Mouse (Mus musculus): Measurements from ENCODE around the gene Lce1a2. TPM values are rescaled to one million over a fixed set of nuclear protein-coding genes. Genes with fewer than 3 reads are reported as not detected.
"Not testable (repeated sequence)": the region's sequence is repeated elsewhere in the genome, so short reads cannot be mapped to it uniquely, and the experiment has no call there.

Gene Lce1a2
- polyA plus RNA-seq (2012; rRNA removed): not detected in 2 replicates

- no peak for TF ChIP-seq POLR2A (IDR thresholded peaks at IDR 0.05; ENCODE audit: low read depth, low read length)
- no peak for TF ChIP-seq CTCF (conservative IDR thresholded peaks at IDR 0.05; ENCODE audit: insufficient read depth, insufficient read length, low read depth, low read length)
- no peak for DNase-seq
- Histone ChIP-seq H3K36me3 (ENCODE audit: control insufficient read depth, insufficient read depth, low read length) (no peaks in the 10 kb centered on the region), H3K27ac (ENCODE audit: insufficient read depth, low read depth, low read length) (no peak within 1 kb of the TSS), H3K4me3 (ENCODE audit: insufficient read depth, low read depth, low read length) (no peak within 1 kb of the TSS), H3K4me1 (ENCODE audit: control insufficient read depth, insufficient read depth, low read length) (no peaks in the 10 kb centered on the region), H3K27me3 (replicated peaks; ENCODE audit: control insufficient read depth, insufficient read depth, low read length) (no peaks in the 10 kb centered on the region)
These were observed at the start of gene Lce1a2 for GRCm38 (mm10) chr3:92670215-92670614. TSS of gene Lce1a2 (minus strand) at chr3:92670315.

GRCm38 (mm10) chr3:92715122-92715521 lies 45.0 kb upstream of the Lce1a2 start:
- peak; percentile 0 for DNase-seq
- no peaks in the 10 kb centered on the region for H3K36me3 ChIP-seq (ENCODE audit: control insufficient read depth, insufficient read depth, low read length)
- H3K4me3 ChIP-seq (ENCODE audit: insufficient read depth, low read depth, low read length): no peak overlapping the region
- no peak for TF ChIP-seq POLR2A (IDR thresholded peaks at IDR 0.05; ENCODE audit: low read depth, low read length)
- TF ChIP-seq CTCF (conservative IDR thresholded peaks at IDR 0.05; ENCODE audit: insufficient read depth, insufficient read length, low read depth, low read length): no peak
- no peaks in the 10 kb centered on the region for H3K4me1 ChIP-seq (ENCODE audit: control insufficient read depth, insufficient read depth, low read length)
- no peaks in the 10 kb centered on the region for H3K27me3 ChIP-seq (replicated peaks; ENCODE audit: control insufficient read depth, insufficient read depth, low read length)
- H3K27ac ChIP-seq (ENCODE audit: insufficient read depth, low read depth, low read length): no peak overlapping the region

DNA sequence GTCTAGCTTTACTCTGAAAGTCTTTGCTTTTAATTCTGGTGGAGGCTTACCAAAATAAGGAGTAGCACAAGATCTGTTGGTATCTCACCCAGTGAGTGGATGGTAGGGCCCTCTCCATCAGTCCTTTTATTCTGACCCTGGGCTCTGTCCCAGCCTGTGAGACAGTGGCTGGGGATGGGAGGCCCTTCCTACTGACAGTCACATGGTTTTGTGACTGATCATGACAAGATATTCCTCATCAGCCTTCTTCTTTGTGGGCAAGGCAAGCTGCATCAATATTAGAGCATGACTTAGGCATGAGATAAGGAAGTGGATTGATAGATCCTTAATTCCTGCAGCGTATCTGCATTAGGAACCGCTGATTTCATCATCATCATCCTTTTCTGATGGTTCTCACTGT lies 38.9 kb upstream of the Lce1a2 start, which contains the start of gene Lce1e:
Gene Lce1e, minus strand, starts transcription at position 101 of the 400 bp plus-strand sequence.
- no peak for DNase-seq
- Histone ChIP-seq H3K27me3 (replicated peaks; ENCODE audit: control insufficient read depth, insufficient read depth, low read length) (no peaks in the 10 kb centered on the region), H3K4me3 (ENCODE audit: insufficient read depth, low read depth, low read length) (no peak within 1 kb of the TSS), H3K4me1 (ENCODE audit: control insufficient read depth, insufficient read depth, low read length) (no peaks in the 10 kb centered on the region), H3K27ac (ENCODE audit: insufficient read depth, low read depth, low read length) (no peak within 1 kb of the TSS), H3K36me3 (ENCODE audit: control insufficient read depth, insufficient read depth, low read length) (no peaks in the 10 kb centered on the region)
- no peak for TF ChIP-seq CTCF (conservative IDR thresholded peaks at IDR 0.05; ENCODE audit: insufficient read depth, insufficient read length, low read depth, low read length)
- no peak for TF ChIP-seq POLR2A (IDR thresholded peaks at IDR 0.05; ENCODE audit: low read depth, low read length)
- WGBS: 80% methylated on average over 2 of the region's 2 CpGs

GRCm38 (mm10) chr3:92694613-92695012 lies 24.5 kb upstream of the Lce1a2 start:
- TF ChIP-seq POLR2A (IDR thresholded peaks at IDR 0.05; ENCODE audit: low read depth, low read length): no peak
- no peak for TF ChIP-seq CTCF (conservative IDR thresholded peaks at IDR 0.05; ENCODE audit: insufficient read depth, insufficient read length, low read depth, low read length)
- 18% methylated on average over 1 of the region's 1 CpGs for WGBS
- no peak overlapping the region for H3K27ac ChIP-seq (ENCODE audit: insufficient read depth, low read depth, low read length)
- DNase-seq: no peak
- no peak overlapping the region for H3K4me3 ChIP-seq (ENCODE audit: insufficient read depth, low read depth, low read length)
- H3K36me3 ChIP-seq (ENCODE audit: control insufficient read depth, insufficient read depth, low read length): no peaks in the 10 kb centered on the region
- no peaks in the 10 kb centered on the region for H3K4me1 ChIP-seq (ENCODE audit: control insufficient read depth, insufficient read depth, low read length)
- H3K27me3 ChIP-seq (replicated peaks; ENCODE audit: control insufficient read depth, insufficient read depth, low read length): no peaks in the 10 kb centered on the region

DNA sequence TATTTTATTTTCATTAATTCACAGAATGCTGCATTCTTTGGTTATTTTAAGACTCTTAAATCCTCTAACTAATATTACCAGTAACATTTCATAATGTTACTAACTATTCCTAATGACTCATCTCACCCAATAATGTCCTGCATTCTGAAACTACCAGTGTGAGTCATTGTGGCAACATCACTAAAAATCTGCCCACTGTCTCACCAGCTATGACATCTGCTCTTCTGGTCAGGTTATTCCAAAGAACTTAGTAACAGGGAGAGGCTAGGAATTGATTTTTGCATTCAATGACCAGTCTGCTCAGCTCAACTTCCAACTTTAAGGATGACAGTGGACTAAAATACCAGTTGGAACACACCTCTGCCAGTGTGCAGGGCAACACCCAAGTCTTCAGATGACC lies 21.6 kb upstream of the Lce1a2 start:
- H3K4me1 ChIP-seq (ENCODE audit: control insufficient read depth, insufficient read depth, low read length): no peaks in the 10 kb centered on the region
- H3K27ac ChIP-seq (ENCODE audit: insufficient read depth, low read depth, low read length): no peak overlapping the region
- H3K27me3 ChIP-seq (replicated peaks; ENCODE audit: control insufficient read depth, insufficient read depth, low read length): no peaks in the 10 kb centered on the region
- no peak for TF ChIP-seq POLR2A (IDR thresholded peaks at IDR 0.05; ENCODE audit: low read depth, low read length)
- no peak for TF ChIP-seq CTCF (conservative IDR thresholded peaks at IDR 0.05; ENCODE audit: insufficient read depth, insufficient read length, low read depth, low read length)
- no peak for DNase-seq
- no peaks in the 10 kb centered on the region for H3K36me3 ChIP-seq (ENCODE audit: control insufficient read depth, insufficient read depth, low read length)
- no peak overlapping the region for H3K4me3 ChIP-seq (ENCODE audit: insufficient read depth, low read depth, low read length)

GRCm38 (mm10) chr3:92689154-92689553 lies 19.0 kb upstream of the Lce1a2 start:
- not testable (repeated sequence) for H3K36me3 ChIP-seq (ENCODE audit: control insufficient read depth, insufficient read depth, low read length); H3K4me3 ChIP-seq (ENCODE audit: insufficient read depth, low read depth, low read length); H3K4me1 ChIP-seq (ENCODE audit: control insufficient read depth, insufficient read depth, low read length); H3K27ac ChIP-seq (ENCODE audit: insufficient read depth, low read depth, low read length); H3K27me3 ChIP-seq (replicated peaks; ENCODE audit: control insufficient read depth, insufficient read depth, low read length)
- 78% methylated on average over 16 of the region's 16 CpGs for WGBS
- DNase-seq: peak; percentile 15

DNA sequence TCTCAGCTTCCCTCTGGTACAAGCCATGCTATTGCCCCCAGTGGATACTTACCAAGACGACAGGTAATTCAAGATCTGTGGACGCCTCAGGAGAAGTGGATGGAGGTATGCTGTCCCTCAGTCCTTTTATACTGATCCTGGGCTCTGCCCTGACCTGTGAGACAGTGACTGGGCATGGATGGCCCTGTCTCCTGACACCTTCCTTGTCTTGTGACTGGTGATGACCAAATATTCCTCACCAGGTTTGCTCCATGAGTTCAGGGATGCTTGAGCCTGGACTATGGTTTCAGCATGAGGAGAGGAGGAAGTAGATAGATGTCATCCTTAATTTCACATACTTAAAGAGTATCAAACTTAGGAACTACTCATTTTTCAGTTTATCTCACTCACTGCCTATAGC lies 17.0 kb upstream of the Lce1a2 start, which contains the start of gene Lce1d:
Gene Lce1d, minus strand, starts transcription at position 101 of the 400 bp plus-strand sequence.
- H3K27me3 ChIP-seq (replicated peaks; ENCODE audit: control insufficient read depth, insufficient read depth, low read length): no peaks in the 10 kb centered on the region
- 65% methylated on average over 2 of the region's 2 CpGs for WGBS

GRCm38 (mm10) chr3:92678947-92679346 lies 8.8 kb upstream of the Lce1a2 start, which contains the start of gene Lce1c:
TSS of gene Lce1c (plus strand) at chr3:92679247.
- no peak within 1 kb of the TSS for H3K4me3 ChIP-seq (ENCODE audit: insufficient read depth, low read depth, low read length)
- H3K4me1 ChIP-seq (ENCODE audit: control insufficient read depth, insufficient read depth, low read length): no peaks in the 10 kb centered on the region
- no peaks in the 10 kb centered on the region for H3K27me3 ChIP-seq (replicated peaks; ENCODE audit: control insufficient read depth, insufficient read depth, low read length)
- no peaks in the 10 kb centered on the region for H3K36me3 ChIP-seq (ENCODE audit: control insufficient read depth, insufficient read depth, low read length)
- WGBS: 79% methylated on average over 4 of the region's 4 CpGs
- TF ChIP-seq POLR2A (IDR thresholded peaks at IDR 0.05; ENCODE audit: low read depth, low read length) (no peak), CTCF (conservative IDR thresholded peaks at IDR 0.05; ENCODE audit: insufficient read depth, insufficient read length, low read depth, low read length) (no peak)
- H3K27ac ChIP-seq (ENCODE audit: insufficient read depth, low read depth, low read length): no peak within 1 kb of the TSS
- DNase-seq: no peak

More for the DNA sequence above, 17.0 kb upstream of the Lce1a2 start, which contains the start of gene Lce1d:
- DNase-seq: no peak
- Histone ChIP-seq H3K4me3 (ENCODE audit: insufficient read depth, low read depth, low read length) (no peak within 1 kb of the TSS), H3K36me3 (ENCODE audit: control insufficient read depth, insufficient read depth, low read length) (no peaks in the 10 kb centered on the region), H3K27ac (ENCODE audit: insufficient read depth, low read depth, low read length) (no peak within 1 kb of the TSS), H3K4me1 (ENCODE audit: control insufficient read depth, insufficient read depth, low read length) (no peaks in the 10 kb centered on the region)
- TF ChIP-seq CTCF (conservative IDR thresholded peaks at IDR 0.05; ENCODE audit: insufficient read depth, insufficient read length, low read depth, low read length) (no peak), POLR2A (IDR thresholded peaks at IDR 0.05; ENCODE audit: low read depth, low read length) (no peak)
